Mouse (Mus musculus) liver, embryonic 15.5 days (tissue): ENCODE measurements around the gene Gm21985. TPM values are rescaled to one million over a fixed set of nuclear protein-coding genes. Genes with fewer than 3 reads are reported as not detected.

Source experiments
- ATAC-seq: fragments of 200-750 bp; cut with Nextera tagmentation; 2 replicates; pipeline ENCODE4 v1.8.0; 2017; ENCODE audit warnings: moderate number of reproducible peaks, mild to moderate bottlenecking, moderate library complexity; ENCODE audit not compliant: insufficient read depth
- H3K27ac ChIP-seq: fragments of 300-500 bp; sonication (generic); replicated peaks from 2 replicates; pipeline ENCODE4 v1.5.1; 2015; ENCODE audit warnings: mild to moderate bottlenecking, inconsistent platforms
- H3K27me3 ChIP-seq: fragments of 300-500 bp; sonication (generic); 2 replicates; pipeline ENCODE4 v1.6.1; 2015; ENCODE audit warnings: mild to moderate bottlenecking, inconsistent platforms
- H3K36me3 ChIP-seq: fragments of 300-500 bp; sonication (generic); replicated peaks from 2 replicates; pipeline ENCODE4 v1.6.1; 2015; ENCODE audit warnings: moderate library complexity, mild to moderate bottlenecking, inconsistent platforms
- H3K4me1 ChIP-seq: fragments of 300-500 bp; sonication (generic); replicated peaks from 2 replicates; pipeline ENCODE4 v1.6.1; 2015; ENCODE audit warnings: inconsistent platforms
- H3K4me2 ChIP-seq: fragments of 300-500 bp; sonication (generic); 2 replicates; pipeline ENCODE4 v1.6.1; 2015; ENCODE audit warnings: moderate library complexity, mild to moderate bottlenecking, inconsistent platforms
- H3K4me3 ChIP-seq: fragments of 300-500 bp; sonication (generic); replicated peaks from 2 replicates; pipeline ENCODE4 v1.5.1; 2015; ENCODE audit warnings: mild to moderate bottlenecking, inconsistent platforms
- H3K9ac ChIP-seq: fragments of 300-500 bp; sonication (generic); 2 replicates; pipeline ENCODE4 v1.6.1; 2015; ENCODE audit warnings: moderate library complexity, mild to moderate bottlenecking, inconsistent platforms
- H3K9me3 ChIP-seq: fragments of 300-500 bp; sonication (generic); replicated peaks from 2 replicates; pipeline ENCODE4 v1.6.1; 2016; ENCODE audit warnings: inconsistent platforms
- WGBS: fragments of 180-500 bp; shearing (Covaris S2); methylation state at CpG from one replicate; pipeline ENCODE4 v1.1.7; 2015; ENCODE audit warnings: mixed read lengths; ENCODE audit not compliant: insufficient replicate concordance; 5-methylcytosine and 5-hydroxymethylcytosine counted together
- polyA plus RNA-seq: library from polyadenylated mRNA; unstranded; fragments of >200 nt; fragmentation: Nextera tagmentation; extraction: Ambion mirVana; gene quantifications from 2 replicates; pipeline ENCODE4 v1.2.1, GENCODE M21; 2015

The Gm21985 gene
- polyA plus RNA-seq, 1 experiment from 2014 or later: not detected

DNA sequence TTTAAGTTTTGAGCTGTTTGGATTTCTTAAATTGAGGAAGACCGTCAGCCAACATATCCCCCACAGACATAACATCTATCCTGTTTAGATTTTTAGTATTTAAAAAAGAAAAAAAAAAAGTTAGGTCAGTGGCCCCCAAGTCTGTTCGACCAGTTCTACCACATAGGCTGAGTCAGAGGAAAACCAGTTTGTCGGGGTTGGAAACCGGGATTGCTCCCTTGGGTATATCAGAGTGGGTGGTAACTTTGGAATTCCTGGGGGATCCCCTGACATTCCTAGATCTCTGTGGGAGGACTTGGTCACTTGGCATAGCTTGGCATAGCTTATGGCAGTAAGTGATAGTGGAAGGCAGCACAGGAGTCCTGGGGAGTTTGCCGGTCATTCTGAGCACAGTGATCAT is 20.8 kb upstream of the Gm21985 start:
- no peak for ATAC-seq
- no peak overlapping the region for H3K9ac ChIP-seq
- H3K36me3 ChIP-seq: no peaks in the 10 kb centered on the region
- H3K4me1 ChIP-seq: peaks cover 5% of the 10 kb centered on the region
- no peak overlapping the region for H3K4me3 ChIP-seq
- peaks cover 10% of the 10 kb centered on the region for H3K27me3 ChIP-seq
- WGBS: 73% methylated on average over 5 of the region's 5 CpGs
- H3K4me2 ChIP-seq: no peak overlapping the region
- H3K9me3 ChIP-seq: no peaks in the 10 kb centered on the region
- no peak overlapping the region for H3K27ac ChIP-seq

DNA sequence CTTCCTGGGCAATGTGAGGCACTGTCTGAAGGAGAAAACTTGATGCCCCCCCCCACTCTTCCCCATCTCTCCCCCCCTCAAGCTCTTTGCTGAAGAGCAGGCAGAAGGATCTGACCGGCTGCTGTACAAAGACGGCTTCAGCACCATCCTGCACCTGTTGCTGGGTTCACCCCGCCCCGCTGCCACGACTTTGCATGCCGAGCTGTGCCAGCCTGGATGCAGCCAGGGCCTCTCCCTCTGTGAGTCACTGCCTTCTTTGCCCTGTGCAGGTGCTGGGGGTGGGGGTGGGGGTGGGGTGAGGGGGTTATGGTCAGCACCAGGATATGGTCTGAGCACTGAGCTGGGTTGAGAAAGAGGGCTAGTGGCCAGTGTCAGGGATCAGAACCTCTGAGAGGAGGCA is 19.9 kb upstream of the Gm21985 start:
- Histone ChIP-seq H3K9me3 (no peaks in the 10 kb centered on the region), H3K4me2 (no peak overlapping the region), H3K36me3 (no peaks in the 10 kb centered on the region), H3K27me3 (0 out of 2 replicates have a peak, but pooled peaks cover 1% of the 10 kb centered on the region), H3K4me1 (no peaks in the 10 kb centered on the region), H3K4me3 (no peak overlapping the region), H3K27ac (no peak overlapping the region), H3K9ac (no peak overlapping the region)
- no peak for ATAC-seq
- 81% methylated on average over 6 of the region's 6 CpGs for WGBS

DNA sequence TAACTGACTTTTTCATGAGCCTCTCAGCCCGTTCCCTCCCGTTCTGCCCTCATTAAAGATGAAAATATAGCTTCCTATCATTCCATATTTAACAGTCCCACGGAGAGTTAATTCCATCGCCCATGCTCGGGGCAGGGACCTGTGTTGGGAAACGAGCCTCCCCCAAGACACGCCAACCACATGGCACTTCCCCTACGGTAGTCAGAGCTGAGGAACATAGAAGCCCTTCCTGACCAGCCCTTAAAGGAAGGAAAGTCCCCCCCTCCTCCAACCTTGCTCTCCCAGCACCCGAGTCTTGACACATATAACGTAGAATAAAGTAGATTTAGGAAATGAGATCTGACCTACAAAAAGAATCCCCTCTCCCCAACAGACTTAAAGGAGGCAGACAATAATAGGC is 18.8 kb upstream of the Gm21985 start:
- 0 out of 2 replicates have a peak, but pooled peaks cover 8% of the 10 kb centered on the region for H3K27me3 ChIP-seq
- H3K9ac ChIP-seq: no peak overlapping the region
- H3K4me1 ChIP-seq: no peaks in the 10 kb centered on the region
- no peak overlapping the region for H3K4me2 ChIP-seq
- ATAC-seq: no peak
- H3K27ac ChIP-seq: no peak overlapping the region
- no peaks in the 10 kb centered on the region for H3K36me3 ChIP-seq
- no peaks in the 10 kb centered on the region for H3K9me3 ChIP-seq
- 37% methylated on average over 10 of the region's 10 CpGs for WGBS
- no peak overlapping the region for H3K4me3 ChIP-seq

DNA sequence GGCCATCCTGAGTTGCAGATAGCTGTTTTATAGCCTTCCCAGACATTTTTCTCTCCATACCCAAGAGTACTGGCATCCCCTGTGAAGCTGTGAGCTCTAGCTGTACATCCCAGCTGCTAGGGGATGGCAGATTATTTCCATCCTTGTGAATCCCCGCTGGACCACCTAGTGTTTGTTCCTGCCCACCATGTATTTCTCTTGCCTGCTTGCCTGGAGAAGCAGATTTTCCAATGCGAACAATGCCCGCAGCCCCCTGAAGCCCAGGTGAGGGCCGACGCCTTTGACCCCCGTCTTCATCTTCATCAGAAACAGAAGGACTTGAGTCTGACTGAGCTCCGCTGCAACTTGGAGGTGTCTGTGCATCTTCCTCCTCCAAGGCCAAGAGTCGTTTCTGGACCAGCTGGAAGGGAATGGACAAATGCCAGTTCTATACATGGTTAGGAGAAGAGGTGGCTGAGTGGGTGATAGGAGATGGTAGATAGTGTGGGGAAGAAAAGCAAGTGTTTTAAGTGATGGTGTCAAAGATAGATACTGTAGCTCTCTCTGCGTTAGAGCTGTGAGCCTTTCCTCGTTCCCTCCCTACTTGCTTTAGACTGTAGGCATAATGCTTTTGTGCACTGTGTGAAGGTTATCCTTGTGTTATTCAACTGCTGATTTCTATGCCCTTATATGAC is 16.2 kb upstream of the Gm21985 start:
- WGBS: 70% methylated on average over 10 of the region's 10 CpGs
- H3K27ac ChIP-seq: no peak overlapping the region
- no peak for ATAC-seq

DNA sequence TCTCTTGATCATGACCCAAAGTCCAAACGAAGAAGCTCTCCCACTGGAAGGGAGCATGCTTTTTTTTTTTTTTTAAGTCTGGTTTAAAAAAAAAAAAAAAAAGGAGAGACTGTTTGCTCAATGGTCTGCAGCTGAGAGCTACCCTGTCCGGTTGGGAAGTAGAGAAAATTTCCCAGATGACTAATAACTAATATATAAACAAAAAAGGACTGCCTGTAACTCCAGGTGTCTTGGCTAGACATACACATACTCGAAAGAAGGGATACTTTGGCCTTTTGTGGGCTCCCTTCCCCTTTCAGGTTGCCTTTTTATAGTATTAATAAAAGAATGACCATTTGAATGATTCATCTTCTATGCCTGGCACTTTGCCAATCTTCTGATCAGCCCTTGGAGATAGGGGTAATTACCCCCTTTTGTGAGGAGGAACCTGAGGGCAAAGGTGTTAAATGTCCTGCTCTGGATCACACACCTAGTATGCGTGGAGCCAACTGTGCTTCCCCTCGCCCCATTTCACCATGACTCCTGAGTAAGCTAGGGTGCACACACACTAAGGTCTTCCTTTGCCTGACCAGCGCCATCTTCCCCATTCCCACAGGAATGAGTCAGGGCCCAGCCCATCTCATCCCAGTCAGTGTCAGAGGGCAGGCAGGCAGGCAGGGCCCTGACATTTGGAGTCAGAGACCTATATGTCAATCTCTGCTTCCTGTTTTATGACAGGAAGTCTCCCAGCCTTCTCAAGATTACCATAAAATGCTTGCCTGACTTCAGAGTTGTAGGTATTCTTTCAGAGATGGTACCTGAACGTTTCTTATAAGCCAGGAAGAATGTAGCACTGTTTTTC is 11.2 kb upstream of the Gm21985 start:
- 50% methylated on average over 7 of the region's 7 CpGs for WGBS
- Histone ChIP-seq H3K27me3 (peaks cover 14% of the 10 kb centered on the region; the same call in 1 of the 2 replicates), H3K4me2 (no peak overlapping the region), H3K4me3 (no peak overlapping the region), H3K27ac (no peak overlapping the region), H3K36me3 (no peaks in the 10 kb centered on the region), H3K9ac (no peak overlapping the region), H3K9me3 (no peaks in the 10 kb centered on the region), H3K4me1 (no peaks in the 10 kb centered on the region)
- ATAC-seq: no peak

More for the DNA sequence above, 16.2 kb upstream of the Gm21985 start:
- Histone ChIP-seq H3K9ac (no peak overlapping the region), H3K27me3 (peaks cover 14% of the 10 kb centered on the region; the same call in 1 of the 2 replicates), H3K9me3 (no peaks in the 10 kb centered on the region), H3K36me3 (no peaks in the 10 kb centered on the region), H3K4me2 (no peak overlapping the region), H3K4me3 (no peak overlapping the region), H3K4me1 (no peaks in the 10 kb centered on the region)

DNA sequence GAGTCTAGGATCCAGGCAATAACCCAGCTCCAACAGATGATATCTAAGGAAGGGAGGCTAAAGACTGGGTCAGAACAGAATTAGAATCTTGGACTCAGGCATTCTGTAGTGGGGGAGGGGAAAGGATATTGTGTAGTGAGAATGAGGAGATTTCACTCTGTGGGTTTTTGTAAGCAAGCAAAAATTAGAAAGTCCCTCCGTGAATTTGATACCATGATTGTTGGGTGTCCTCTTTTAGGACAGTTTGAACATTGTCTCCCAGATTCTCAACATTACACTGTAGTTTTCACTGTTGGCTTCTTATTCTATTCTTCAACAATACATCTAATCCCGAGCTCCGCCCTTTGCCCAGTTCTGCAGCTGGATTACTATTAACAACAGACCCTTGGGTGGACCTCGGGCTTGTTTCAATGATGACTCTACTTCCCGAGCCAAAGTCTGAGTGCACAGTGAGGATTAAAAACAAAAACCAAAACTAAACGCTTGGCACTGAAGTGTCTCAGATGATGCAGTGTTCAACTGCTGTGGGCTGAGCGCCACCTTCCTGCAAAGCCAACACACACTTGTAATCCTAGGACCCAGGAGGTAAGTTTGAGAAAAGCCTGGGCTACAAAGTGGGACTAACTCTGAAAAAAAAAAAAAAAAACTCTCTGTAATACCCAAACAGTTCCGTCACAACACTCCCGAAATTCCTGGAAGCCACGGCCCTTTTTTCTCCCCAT is 6.7 kb upstream of the Gm21985 start, which contains the start of gene Nutm1:
Gene Nutm1, minus strand, starts transcription at position 51 of the 722 bp plus-strand sequence.
- peaks cover 26% of the 10 kb centered on the region for H3K4me1 ChIP-seq

DNA sequence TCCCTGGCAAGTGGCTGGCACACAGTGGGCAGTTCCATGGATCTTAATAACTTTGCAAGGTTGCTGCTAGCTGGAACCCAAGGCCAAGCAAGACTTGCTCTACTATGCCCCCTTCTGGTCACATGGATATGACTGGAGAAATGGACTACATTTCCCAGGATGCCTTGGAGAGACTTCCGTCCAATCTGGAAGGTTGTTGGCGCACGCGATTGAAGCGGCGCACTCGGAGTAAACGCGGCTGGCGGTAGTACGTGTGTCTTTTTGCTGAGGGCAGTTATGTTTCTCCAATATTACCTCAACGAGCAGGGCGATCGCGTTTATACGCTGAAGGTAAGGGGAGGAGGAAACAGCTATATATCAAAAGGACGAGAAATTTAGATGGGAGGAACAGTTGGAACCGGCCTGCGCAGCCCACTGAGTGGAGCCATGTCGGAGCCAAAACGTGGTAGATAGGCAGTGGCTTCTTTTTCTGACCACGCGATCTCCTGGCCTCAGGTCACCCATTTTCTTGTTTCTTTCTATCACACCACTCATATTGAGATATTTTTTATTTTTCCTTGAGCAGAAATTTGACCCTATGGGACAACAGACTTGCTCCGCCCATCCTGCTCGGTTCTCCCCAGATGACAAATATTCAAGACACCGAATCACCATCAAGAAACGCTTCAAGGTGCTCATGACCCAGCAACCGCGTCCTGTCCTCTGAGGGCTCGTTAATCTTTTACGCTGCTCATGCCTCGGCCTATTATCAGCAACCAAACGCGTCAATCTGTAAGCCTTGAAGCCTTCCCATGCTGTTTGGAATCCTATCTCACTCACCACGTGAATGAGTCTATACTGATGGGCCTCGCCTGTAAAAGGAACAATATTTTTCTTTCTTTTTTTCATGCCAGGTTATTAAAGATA is 4.1 kb upstream of the Gm21985 start, which contains the start of gene Nop10:
Gene Nop10, plus strand, starts transcription at position 179 of the 906 bp plus-strand sequence.
- H3K27ac ChIP-seq: peak within 1 kb of the TSS; percentile 84
- H3K9me3 ChIP-seq: no peaks in the 10 kb centered on the region
- no peaks in the 10 kb centered on the region for H3K27me3 ChIP-seq
- H3K9ac ChIP-seq: peak within 1 kb of the TSS; percentile 65
- ATAC-seq: peak; percentile 23
- peak within 1 kb of the TSS; percentile 77 for H3K4me3 ChIP-seq
- no peaks in the 10 kb centered on the region for H3K36me3 ChIP-seq
- WGBS: under 1% methylated on average over 36 of the region's 36 CpGs
- peak within 1 kb of the TSS; percentile 88 for H3K4me2 ChIP-seq
- peaks cover 44% of the 10 kb centered on the region for H3K4me1 ChIP-seq

More for the DNA sequence above, 6.7 kb upstream of the Gm21985 start, which contains the start of gene Nutm1:
- Histone ChIP-seq H3K27ac (no peak within 1 kb of the TSS), H3K27me3 (no peaks in the 10 kb centered on the region), H3K9ac (no peak within 1 kb of the TSS), H3K4me2 (no peak within 1 kb of the TSS), H3K4me3 (no peak within 1 kb of the TSS), H3K9me3 (no peaks in the 10 kb centered on the region), H3K36me3 (no peaks in the 10 kb centered on the region)
- 65% methylated on average over 10 of the region's 10 CpGs for WGBS
- ATAC-seq: no peak

DNA sequence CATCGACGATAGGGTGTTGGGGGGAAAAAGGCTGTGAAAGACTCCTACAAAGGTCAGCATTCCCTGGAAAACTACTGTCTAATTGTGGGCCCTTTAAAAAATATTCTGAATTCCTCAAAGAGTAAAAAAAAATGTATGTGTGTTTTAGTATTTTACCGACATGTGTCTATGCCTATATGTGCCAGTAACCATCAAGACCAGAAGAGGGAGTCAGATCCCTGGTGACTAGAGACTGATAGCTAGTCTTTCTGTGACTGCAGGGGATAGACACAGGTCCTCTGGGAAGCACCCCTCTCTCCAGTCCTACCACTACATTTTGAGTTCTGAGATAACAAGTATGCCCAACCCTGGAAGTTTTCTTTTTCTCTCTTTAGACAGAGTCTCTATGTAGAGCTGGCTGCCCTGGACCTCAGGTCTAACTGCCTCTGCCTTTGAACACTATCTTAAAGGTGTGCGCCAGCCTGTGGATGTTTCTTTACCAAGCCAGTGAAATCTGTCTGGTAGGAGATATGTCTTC is 3.3 kb upstream of the Gm21985 start:
- peaks cover 51% of the 10 kb centered on the region for H3K4me1 ChIP-seq
- H3K9me3 ChIP-seq: no peaks in the 10 kb centered on the region
- no peak for ATAC-seq
- no peaks in the 10 kb centered on the region for H3K36me3 ChIP-seq
- H3K27me3 ChIP-seq: no peaks in the 10 kb centered on the region
- H3K4me2 ChIP-seq: peak overlapping the region; percentile 88
- peak overlapping the region; percentile 77 for H3K4me3 ChIP-seq
- H3K27ac ChIP-seq: peak overlapping the region; percentile 84
- WGBS: 19% methylated on average over 4 of the region's 4 CpGs
- peak overlapping the region; percentile 65 for H3K9ac ChIP-seq

DNA sequence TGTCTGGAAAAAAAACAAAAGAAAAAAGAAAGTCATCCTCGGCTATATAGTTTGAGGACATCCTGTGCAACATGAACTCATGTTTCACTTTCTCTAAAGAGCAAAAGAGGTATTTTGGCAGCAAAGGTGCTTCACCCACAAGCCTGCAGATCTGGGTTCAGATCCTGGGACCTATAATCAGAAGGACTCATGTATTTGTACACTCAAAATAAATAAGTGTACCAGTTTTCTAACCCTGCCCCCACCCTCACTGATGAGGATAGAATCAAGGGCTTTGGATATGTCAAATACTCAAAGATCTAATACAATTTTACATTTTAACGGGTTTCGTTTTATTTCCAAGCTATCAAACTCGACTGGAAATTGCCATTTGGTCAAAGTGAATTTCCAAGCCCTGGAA is 1.8 kb upstream of the Gm21985 start:
- Histone ChIP-seq H3K4me1 (peaks cover 58% of the 10 kb centered on the region), H3K9ac (no peak overlapping the region), H3K27ac (no peak overlapping the region), H3K27me3 (no peaks in the 10 kb centered on the region), H3K36me3 (no peaks in the 10 kb centered on the region), H3K4me3 (no peak overlapping the region), H3K4me2 (0 out of 2 replicates have a peak overlapping the region, but pooled peaks have one; percentile 88), H3K9me3 (no peaks in the 10 kb centered on the region)
- WGBS: 47% methylated on average over 4 of the region's 4 CpGs
- no peak for ATAC-seq
